Mouse (Mus musculus): ENCODE measurements at regions not wholly inside any gene's neighbourhood (a gene's known extent, or its start where the extent isn't known, plus 50 kb on each side); places are given as distances from the start of the nearest gene placed in this dataset.

GRCm38 (mm10) chr2:74956556-74956955 lies 131.0 kb downstream of the Mtx2 start:
- TF ChIP-seq TBP (conservative IDR thresholded peaks at IDR 0.05; ENCODE audit: low read depth, low read length) (no peak), CTCF (conservative IDR thresholded peaks at IDR 0.05 in 1 of 2, IDR thresholded peaks at IDR 0.05 in 1 of 2; ENCODE audit: low read depth in 2 of 2, low read length in 2 of 2) (no peak), E2F4 (IDR thresholded peaks at IDR 0.05; ENCODE audit: insufficient replicate concordance, low read depth, low read length) (no peak), EP300 (IDR thresholded peaks at IDR 0.05; ENCODE audit: low read length) (no peak), ETS1 (conservative IDR thresholded peaks at IDR 0.05; ENCODE audit: low read depth, low read length) (no peak), POLR2A (IDR thresholded peaks at IDR 0.05; ENCODE audit: low read depth, low read length) (no peak), USF2 (conservative IDR thresholded peaks at IDR 0.05; ENCODE audit: low read depth, low read length) (no peak), UBTF (IDR thresholded peaks at IDR 0.05; ENCODE audit: low read depth, low read length) (no peak), RAD21 (IDR thresholded peaks at IDR 0.05; ENCODE audit: low read depth, low read length) (no peak), NELFE (IDR thresholded peaks at IDR 0.05; ENCODE audit: low read depth, low read length) (no peak), ZMIZ1 (IDR thresholded peaks at IDR 0.05; ENCODE audit: low read depth, low read length) (no peak), MAZ (IDR thresholded peaks at IDR 0.05; ENCODE audit: low read depth, low read length) (no peak), ELF1 (IDR thresholded peaks at IDR 0.05; ENCODE audit: low read depth, low read length) (no peak)
